Mouse (Mus musculus): Measurements from ENCODE around the gene Mrps15. TPM values are rescaled to one million over a fixed set of nuclear protein-coding genes. Genes with fewer than 3 reads are reported as not detected.

Gene Mrps15
- 37.4 and 41.1 TPM in 2 replicates for polyA plus RNA-seq (2012; rRNA removed)

GRCm38 (mm10) chr4:126046851-126047585, at the start of gene Mrps15:
TSS of gene Mrps15 (plus strand) at chr4:126046925.

GRCm38 (mm10) chr4:126024303-126024900, 22.3 kb upstream of the Mrps15 start, which contains the start of gene Csf3r:
TSS of gene Csf3r (plus strand) at chr4:126024550.

GRCm38 (mm10) chr4:126058134-126058996, 11.6 kb downstream of the Mrps15 start, which contains the start of gene Oscp1:
TSS of gene Oscp1 (plus strand) at chr4:126058565.

GRCm38 (mm10) chr4:126096464-126097111, 49.9 kb downstream of the Mrps15 start, which contains the start of gene Lsm10:
TSS of gene Lsm10 (plus strand) at chr4:126096623.

GRCm38 (mm10) chr4:126103590-126104068, 56.9 kb downstream of the Mrps15 start, which contains the start of gene Stk40:
TSS of gene Stk40 (plus strand) at chr4:126103957.

Other genes with a start within 250 kb of the Mrps15 start
- 9.6 and 13.0 TPM in 2 replicates for gene Csf3r, start 22.4 kb upstream of the Mrps15 start, polyA plus RNA-seq (2012; rRNA removed)
- 0.31 and 0.36 TPM in 2 replicates for gene Oscp1, start 11.6 kb downstream of the Mrps15 start, polyA plus RNA-seq (2012; rRNA removed)
- gene Lsm10, start 49.7 kb downstream of the Mrps15 start, polyA plus RNA-seq (2012; rRNA removed), result 17.7 and 19.1 TPM in 2 replicates
- gene Stk40, start 57.0 kb downstream of the Mrps15 start, polyA plus RNA-seq (2012; rRNA removed), result 5.2 and 5.5 TPM in 2 replicates
- gene Eva1b, start 100.8 kb downstream of the Mrps15 start, polyA plus RNA-seq (2012; rRNA removed), result 21.5 and 22.5 TPM in 2 replicates
- 1.2 TPM in 2 replicates for gene Sh3d21, start 116.6 kb downstream of the Mrps15 start, polyA plus RNA-seq (2012; rRNA removed)
- 46.6 and 55.7 TPM in 2 replicates for gene Thrap3, start 155.8 kb downstream of the Mrps15 start, polyA plus RNA-seq (2012; rRNA removed)
- gene Map7d1, start 209.4 kb downstream of the Mrps15 start, polyA plus RNA-seq (2012; rRNA removed), result 11.9 and 14.6 TPM in 2 replicates
- 25.8 and 26.1 TPM in 2 replicates for gene Trappc3, start 215.4 kb downstream of the Mrps15 start, polyA plus RNA-seq (2012; rRNA removed)
- 0.26 and 0.27 TPM in 2 replicates for gene Col8a2, start 239.9 kb downstream of the Mrps15 start, polyA plus RNA-seq (2012; rRNA removed)